Mouse (Mus musculus) liver, embryonic 16.5 days (tissue): Measurements from ENCODE around the gene Ffar3. TPM values are rescaled to one million over a fixed set of nuclear protein-coding genes. Genes with fewer than 3 reads are reported as not detected.

Source experiments
- ATAC-seq: fragments of 200-750 bp; cut with Nextera tagmentation; 2 replicates; pipeline ENCODE4 v1.8.0; 2017; ENCODE audit warnings: low read depth, mild to moderate bottlenecking, moderate number of reproducible peaks, moderate library complexity
- H3K27ac ChIP-seq: fragments of 300-500 bp; sonication (generic); 2 replicates; pipeline ENCODE4 v1.5.1; 2014; ENCODE audit warnings: mild to moderate bottlenecking, low read length
- H3K27me3 ChIP-seq: fragments of 300-500 bp; sonication (generic); 2 replicates; pipeline ENCODE4 v1.6.1; 2014; ENCODE audit warnings: low read depth, low read length, mixed read lengths; ENCODE audit not compliant: control insufficient read depth, insufficient read depth
- H3K36me3 ChIP-seq: fragments of 300-500 bp; sonication (generic); 2 replicates; pipeline ENCODE4 v1.6.1; 2014; ENCODE audit warnings: mild to moderate bottlenecking; ENCODE audit not compliant: control insufficient read depth, insufficient read depth
- H3K4me1 ChIP-seq: fragments of 300-500 bp; sonication (generic); 2 replicates; pipeline ENCODE4 v1.6.1; 2014; ENCODE audit warnings: low read depth, low read length, mixed read lengths; ENCODE audit not compliant: control insufficient read depth
- H3K4me2 ChIP-seq: fragments of 300-500 bp; sonication (generic); 2 replicates; pipeline ENCODE4 v1.6.1; 2014; ENCODE audit warnings: low read depth, low read length, mixed read lengths
- H3K4me3 ChIP-seq: fragments of 300-500 bp; sonication (generic); 2 replicates; pipeline ENCODE4 v1.5.1; 2014; ENCODE audit warnings: low read depth, mild to moderate bottlenecking, low read length
- H3K9ac ChIP-seq: fragments of 300-500 bp; sonication (generic); 2 replicates; pipeline ENCODE4 v1.6.1; 2014; ENCODE audit warnings: low read depth, low read length
- H3K9me3 ChIP-seq: fragments of 300-500 bp; sonication (generic); replicated peaks from 2 replicates; pipeline ENCODE4 v1.6.1; 2016; ENCODE audit warnings: low read length; ENCODE audit not compliant: control insufficient read depth
- WGBS: fragments of 180-500 bp; shearing (Covaris S2); extraction: QIAGEN DNeasy Blood & Tissue Kit; methylation state at CpG from one replicate; pipeline ENCODE4 v1.1.7; 2014; ENCODE audit not compliant: insufficient replicate concordance; 5-methylcytosine and 5-hydroxymethylcytosine counted together
- polyA plus RNA-seq: library from polyadenylated mRNA; unstranded; fragments of >200 nt; fragmentation: Nextera tagmentation; extraction: Ambion mirVana; gene quantifications from 2 replicates; pipeline ENCODE4 v1.2.1, GENCODE M21; 2015

Ffar3 gene
- polyA plus RNA-seq = not detected in 2 replicates

DNA sequence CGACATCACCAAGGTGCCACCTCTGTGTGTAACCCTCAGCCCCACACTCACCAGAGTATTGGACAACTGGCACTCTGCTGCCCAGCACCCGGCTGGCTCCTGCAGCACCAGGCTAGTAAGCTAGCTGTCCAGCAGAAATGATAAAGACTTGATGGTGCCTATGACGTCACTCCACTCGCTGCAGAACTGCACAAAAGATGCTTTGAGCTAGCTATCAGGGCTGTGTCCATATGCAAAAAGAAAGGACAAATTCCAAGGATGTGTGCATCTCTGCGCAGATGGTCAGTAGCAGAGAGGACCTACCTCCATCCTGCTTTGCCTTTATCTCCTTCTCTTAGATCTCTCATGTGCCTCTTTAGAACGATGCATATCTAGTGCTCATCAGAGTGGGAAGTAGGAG, at the start of gene Ffar3:
Ffar3 (minus strand) TSS at position 101 of the 400 bp plus-strand sequence.
- H3K27me3 ChIP-seq = no peaks in the 10 kb centered on the region
- no peaks in the 10 kb centered on the region for H3K36me3 ChIP-seq
- no peak for ATAC-seq
- WGBS = 56% methylated on average over 6 of the region's 6 CpGs
- no peak within 1 kb of the TSS for H3K4me3 ChIP-seq
- no peaks in the 10 kb centered on the region for H3K9me3 ChIP-seq
- H3K9ac ChIP-seq = no peak within 1 kb of the TSS
- no peak within 1 kb of the TSS for H3K27ac ChIP-seq
- no peaks in the 10 kb centered on the region for H3K4me1 ChIP-seq
- no peak within 1 kb of the TSS for H3K4me2 ChIP-seq

DNA sequence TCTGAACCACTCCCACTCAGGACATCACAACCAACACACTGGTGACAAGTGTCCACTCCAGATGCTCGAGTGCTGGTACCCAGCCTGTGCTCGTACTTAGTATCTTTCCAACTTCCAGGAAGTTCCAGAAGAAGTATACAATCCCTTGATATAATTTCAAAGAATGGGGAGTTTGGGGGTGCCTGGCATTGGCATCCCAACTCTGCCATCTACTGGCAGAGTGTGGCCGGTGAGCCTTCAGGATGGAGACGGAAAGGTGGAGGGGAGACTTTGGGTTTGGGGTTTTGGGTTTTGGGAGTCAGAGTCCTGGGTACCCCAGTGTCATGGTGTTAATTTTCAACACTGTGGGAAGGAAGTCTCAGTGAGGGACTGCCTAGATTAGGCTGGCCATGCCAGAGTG, 48.1 kb upstream of the Ffar3 start:
- Histone ChIP-seq H3K27ac (no peak overlapping the region), H3K36me3 (no peaks in the 10 kb centered on the region), H3K4me3 (no peak overlapping the region), H3K4me2 (no peak overlapping the region), H3K9ac (no peak overlapping the region), H3K4me1 (peaks cover 2% of the 10 kb centered on the region), H3K27me3 (no peaks in the 10 kb centered on the region), H3K9me3 (no peaks in the 10 kb centered on the region)
- WGBS = 32% methylated on average over 4 of the region's 4 CpGs
- no peak for ATAC-seq

DNA sequence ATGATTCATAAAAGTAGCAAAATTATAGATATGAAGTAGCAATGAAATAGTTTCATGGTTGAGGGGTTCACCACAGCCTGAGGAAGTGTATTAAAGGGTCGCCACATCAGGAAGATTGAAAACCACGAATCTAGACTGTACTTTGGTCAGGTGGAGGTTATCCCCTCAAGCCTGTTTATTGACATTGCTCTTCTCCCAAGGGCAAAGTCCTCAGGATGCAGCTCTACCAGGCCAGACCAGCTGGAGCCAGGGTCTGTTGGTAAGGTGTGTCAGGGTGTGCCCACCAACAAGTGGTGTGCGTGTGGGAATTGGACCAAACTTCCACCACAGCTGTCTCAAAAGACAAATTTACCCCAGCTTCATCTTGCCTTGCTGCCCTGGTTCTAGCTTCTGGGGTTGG, 39.2 kb upstream of the Ffar3 start:
- H3K27me3 ChIP-seq = no peaks in the 10 kb centered on the region
- H3K9me3 ChIP-seq = no peaks in the 10 kb centered on the region
- no peak overlapping the region for H3K4me2 ChIP-seq
- H3K27ac ChIP-seq = no peak overlapping the region
- no peak overlapping the region for H3K4me3 ChIP-seq
- ATAC-seq = peak; percentile 53; the same call in 1 of the 2 replicates
- H3K36me3 ChIP-seq = no peaks in the 10 kb centered on the region
- WGBS = 48% methylated on average over 3 of the region's 3 CpGs
- H3K4me1 ChIP-seq = no peaks in the 10 kb centered on the region
- H3K9ac ChIP-seq = no peak overlapping the region

DNA sequence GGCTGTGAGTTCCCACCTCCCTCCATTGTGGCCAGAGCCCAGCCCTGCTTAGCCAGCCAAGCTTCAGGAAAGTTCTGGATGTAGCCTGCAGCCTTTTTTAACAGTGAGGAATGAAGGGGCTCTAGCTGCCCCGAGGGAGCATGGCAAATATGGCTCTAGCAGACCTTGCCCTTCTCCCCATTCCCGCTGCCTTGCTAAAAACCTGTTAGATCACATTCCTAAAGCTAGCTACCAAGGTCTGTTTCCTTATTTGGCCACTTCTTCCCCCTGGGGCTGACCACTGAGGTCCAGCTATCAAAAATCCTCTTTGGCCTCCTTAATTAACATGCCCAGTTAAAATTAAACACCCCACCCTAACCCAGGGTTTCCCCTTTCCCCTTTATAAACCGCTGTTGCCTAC, 36.5 kb upstream of the Ffar3 start:
- H3K27me3 ChIP-seq = no peaks in the 10 kb centered on the region
- H3K27ac ChIP-seq = no peak overlapping the region
- no peak for ATAC-seq
- H3K9ac ChIP-seq = no peak overlapping the region
- H3K4me2 ChIP-seq = no peak overlapping the region
- 49% methylated on average over 3 of the region's 3 CpGs for WGBS
- H3K4me3 ChIP-seq = no peak overlapping the region
- H3K36me3 ChIP-seq = no peaks in the 10 kb centered on the region
- no peaks in the 10 kb centered on the region for H3K9me3 ChIP-seq
- H3K4me1 ChIP-seq = no peaks in the 10 kb centered on the region

DNA sequence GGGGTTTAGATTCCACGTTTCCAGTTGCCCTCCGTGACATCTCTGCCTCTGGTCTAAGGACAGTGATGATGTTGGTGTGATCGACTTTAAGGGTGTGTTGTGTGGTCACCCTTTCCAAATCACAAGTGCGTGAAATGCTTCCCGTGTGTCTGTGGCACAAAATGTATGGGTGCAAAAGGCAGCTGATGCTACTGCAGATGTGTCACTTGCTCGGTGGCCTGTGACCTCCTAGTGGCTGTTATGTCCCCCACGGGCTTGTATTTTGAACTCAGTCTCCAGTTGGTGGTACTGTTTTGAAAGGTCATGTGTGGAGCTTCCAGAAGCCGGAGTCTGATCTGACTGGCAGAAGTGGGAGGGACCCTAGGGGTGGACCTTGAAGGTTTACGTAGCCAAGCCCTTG, 35.8 kb upstream of the Ffar3 start:
- Histone ChIP-seq H3K36me3 (no peaks in the 10 kb centered on the region), H3K9ac (no peak overlapping the region), H3K4me1 (no peaks in the 10 kb centered on the region), H3K9me3 (no peaks in the 10 kb centered on the region), H3K27ac (no peak overlapping the region), H3K4me3 (no peak overlapping the region), H3K27me3 (no peaks in the 10 kb centered on the region), H3K4me2 (no peak overlapping the region)
- no peak for ATAC-seq
- 65% methylated on average over 9 of the region's 9 CpGs for WGBS

DNA sequence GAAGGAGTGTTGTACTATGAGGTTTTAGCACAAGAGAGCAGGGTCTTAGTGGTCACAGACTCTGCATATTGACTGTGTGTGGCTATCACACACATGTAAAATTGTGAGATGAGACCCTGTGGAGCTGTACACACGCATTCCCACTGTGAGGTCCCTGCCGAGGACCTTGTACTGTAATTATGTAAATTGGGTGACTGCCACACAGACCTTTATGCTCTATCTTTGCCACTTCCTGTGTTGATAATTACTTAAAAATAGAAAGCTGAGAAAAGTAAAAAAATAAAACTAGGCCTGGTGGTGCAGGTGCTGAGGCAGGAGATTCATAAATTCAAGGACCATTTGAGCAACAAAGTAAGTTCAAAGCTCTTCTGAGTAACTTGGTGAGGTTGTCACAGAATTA, 34.7 kb upstream of the Ffar3 start:
- Histone ChIP-seq H3K4me3 (no peak overlapping the region), H3K27me3 (no peaks in the 10 kb centered on the region), H3K9ac (no peak overlapping the region), H3K36me3 (no peaks in the 10 kb centered on the region), H3K27ac (no peak overlapping the region), H3K9me3 (no peaks in the 10 kb centered on the region), H3K4me1 (no peaks in the 10 kb centered on the region), H3K4me2 (no peak overlapping the region)
- WGBS = 31% methylated on average over 2 of the region's 2 CpGs
- no peak for ATAC-seq

DNA sequence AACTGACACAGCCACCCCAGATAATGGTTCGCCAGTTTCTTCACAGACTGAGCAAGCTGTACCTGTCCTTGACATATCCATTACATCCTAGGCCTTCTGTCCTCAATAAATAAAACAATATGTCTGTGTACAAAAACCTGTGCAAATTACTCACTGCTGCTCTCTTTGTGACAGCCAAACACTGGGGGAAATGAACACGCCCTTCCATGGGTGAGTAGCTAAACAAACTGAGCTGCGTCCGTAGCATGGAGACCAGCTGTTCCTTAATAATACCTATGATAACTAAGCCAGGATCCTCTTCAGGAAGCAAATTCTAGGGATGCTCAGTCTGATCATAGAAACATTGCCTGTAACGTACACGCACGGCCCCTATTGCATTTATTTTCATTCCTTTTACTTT, 32.8 kb upstream of the Ffar3 start:
- Histone ChIP-seq H3K27ac (no peak overlapping the region), H3K36me3 (no peaks in the 10 kb centered on the region), H3K27me3 (no peaks in the 10 kb centered on the region), H3K4me3 (no peak overlapping the region), H3K9me3 (no peaks in the 10 kb centered on the region), H3K9ac (no peak overlapping the region), H3K4me1 (no peaks in the 10 kb centered on the region), H3K4me2 (no peak overlapping the region)
- 61% methylated on average over 7 of the region's 7 CpGs for WGBS
- ATAC-seq = no peak

DNA sequence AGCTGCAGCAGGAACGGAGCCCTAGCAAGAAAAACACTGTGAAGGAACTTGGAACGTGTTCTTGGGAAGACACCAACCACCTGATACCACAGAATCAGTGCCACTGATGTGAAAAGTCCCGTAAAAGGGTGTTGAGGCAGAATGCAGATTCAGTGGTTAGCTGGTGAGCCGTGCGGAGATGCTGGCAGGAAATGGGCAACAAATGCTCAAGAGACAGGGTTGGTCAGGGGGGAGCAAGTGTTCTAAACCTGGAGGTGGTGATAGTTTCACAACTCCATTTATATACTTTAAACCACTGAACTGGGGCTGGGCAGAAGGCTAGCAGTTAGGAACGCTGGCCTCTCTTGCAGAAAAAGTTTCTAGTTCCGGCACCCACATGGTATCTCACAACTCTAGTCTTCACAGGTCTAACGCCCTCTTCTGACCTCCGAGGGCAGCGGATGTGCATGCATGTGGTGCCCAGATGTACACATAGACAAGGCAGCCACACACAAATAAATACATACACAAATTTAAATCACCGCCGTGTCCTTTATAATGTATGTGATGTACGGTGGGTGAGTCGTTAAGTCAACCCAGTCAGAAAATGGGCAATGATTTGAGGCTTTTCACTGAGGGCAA, 31.7 kb upstream of the Ffar3 start:
- no peak overlapping the region for H3K9ac ChIP-seq
- no peak overlapping the region for H3K4me3 ChIP-seq
- no peaks in the 10 kb centered on the region for H3K9me3 ChIP-seq
- no peaks in the 10 kb centered on the region for H3K36me3 ChIP-seq
- no peaks in the 10 kb centered on the region for H3K4me1 ChIP-seq
- no peak overlapping the region for H3K27ac ChIP-seq
- no peak for ATAC-seq
- no peaks in the 10 kb centered on the region for H3K27me3 ChIP-seq
- no peak overlapping the region for H3K4me2 ChIP-seq
- WGBS = 58% methylated on average over 14 of the region's 14 CpGs

DNA sequence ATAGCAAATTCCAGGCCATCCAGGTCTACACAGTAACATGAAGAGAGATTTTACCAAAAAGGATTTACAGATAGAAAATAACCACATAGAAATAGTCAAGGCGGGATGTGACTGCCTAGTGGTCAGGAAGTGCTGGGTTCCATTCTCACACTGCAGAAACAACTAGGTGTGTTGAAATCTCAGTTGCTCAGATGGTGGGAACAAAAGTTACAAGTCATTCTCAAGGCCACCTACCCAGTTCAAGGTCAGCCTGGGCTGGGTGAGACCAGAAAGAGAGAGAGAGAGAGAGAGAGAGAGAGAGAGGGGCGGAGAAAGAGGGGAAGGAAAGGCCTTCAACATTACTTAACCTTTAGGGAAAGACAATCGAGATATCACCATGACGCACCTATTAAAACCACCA, 30.9 kb upstream of the Ffar3 start:
- no peak overlapping the region for H3K9ac ChIP-seq
- WGBS = 61% methylated on average over 4 of the region's 4 CpGs
- H3K9me3 ChIP-seq = no peaks in the 10 kb centered on the region
- H3K36me3 ChIP-seq = no peaks in the 10 kb centered on the region
- no peak overlapping the region for H3K27ac ChIP-seq
- no peaks in the 10 kb centered on the region for H3K27me3 ChIP-seq
- no peak for ATAC-seq
- H3K4me1 ChIP-seq = no peaks in the 10 kb centered on the region
- H3K4me2 ChIP-seq = no peak overlapping the region
- no peak overlapping the region for H3K4me3 ChIP-seq
